Mouse (Mus musculus) kidney, adult 2 months (tissue): ENCODE measurements around the gene Zbtb7a. TPM values are rescaled to one million over a fixed set of nuclear protein-coding genes. Genes with fewer than 3 reads are reported as not detected.
A peak's percentile ranks its signal among the peaks of the same experiment; 100 is the strongest.

Source experiments
- DNase-seq: peaks from one replicate; pipeline ENCODE4 v3.0.0; 2021
- H3K27ac ChIP-seq: fragments of 200-500 bp; 2 replicates; pipeline ENCODE4 v1.5.1; 2012; ENCODE audit warnings: low read depth, low read length, control low read depth, inconsistent platforms; ENCODE audit not compliant: insufficient read depth
- H3K27me3 ChIP-seq: fragments of 200-500 bp; replicated peaks from 2 replicates; pipeline ENCODE4 v1.6.1; 2012; ENCODE audit warnings: mild to moderate bottlenecking, moderate library complexity, low read length, inconsistent platforms; ENCODE audit not compliant: control insufficient read depth, insufficient read depth
- H3K36me3 ChIP-seq: fragments of 200-500 bp; 2 replicates; pipeline ENCODE4 v1.6.1; 2012; ENCODE audit warnings: mild to moderate bottlenecking, moderate library complexity, low read length, inconsistent platforms; ENCODE audit not compliant: control insufficient read depth, insufficient read depth
- H3K4me1 ChIP-seq: fragments of 200-500 bp; 2 replicates; pipeline ENCODE4 v1.6.1; 2011; ENCODE audit warnings: low read length; ENCODE audit not compliant: control insufficient read depth, insufficient read depth
- H3K4me3 ChIP-seq: fragments of 200-500 bp; 2 replicates; pipeline ENCODE4 v1.5.1; 2011; ENCODE audit warnings: mild to moderate bottlenecking, low read depth, low read length, control low read depth; ENCODE audit not compliant: insufficient read depth
- CTCF ChIP-seq: fragments of 200-500 bp; conservative IDR thresholded peaks from 2 replicates; pipeline ENCODE4 v1.5.1; 2011; ENCODE audit warnings: low read depth, mild to moderate bottlenecking, control low read depth, low read length, moderate library complexity, mixed read lengths; ENCODE audit not compliant: insufficient read depth, insufficient read length
- POLR2A ChIP-seq: fragments of 200-500 bp; IDR thresholded peaks from one replicate; pipeline ENCODE4 v1.6.1; 2011; ENCODE audit warnings: low read depth, low read length, control low read depth
- WGBS: fragments of 180-500 bp; shearing (Covaris S2); methylation state at CpG from one replicate; pipeline ENCODE4 v1.1.7; 2018; 5-methylcytosine and 5-hydroxymethylcytosine counted together
- polyA plus RNA-seq: library from polyadenylated mRNA; depleted of rRNA; stranded (reverse); fragments of >200 nt; gene quantifications from 2 replicates; pipeline ENCODE4 v1.2.3, GENCODE M21; 2012

The Zbtb7a gene
- polyA plus RNA-seq, 1 experiment = 37.1 TPM

- Histone ChIP-seq H3K4me3 (no peak overlapping the region), H3K27me3 (no peaks in the 10 kb centered on the region), H3K4me1 (peaks cover 2% of the 10 kb centered on the region; the same call in 1 of the 2 replicates), H3K36me3 (no peaks in the 10 kb centered on the region), H3K27ac (no peak overlapping the region)
- WGBS = 69% methylated on average over 11 of the region's 11 CpGs
- TF ChIP-seq CTCF (no peak), POLR2A (no peak)
- no peak for DNase-seq
These were observed 61.5 kb downstream of the Zbtb7a start for GRCm38 (mm10) chr10:81196470-81197065.

- H3K27ac ChIP-seq = no peak overlapping the region
- H3K4me3 ChIP-seq = no peak overlapping the region
- H3K4me1 ChIP-seq = no peaks in the 10 kb centered on the region
- no peaks in the 10 kb centered on the region for H3K27me3 ChIP-seq
- no peak for TF ChIP-seq POLR2A
- TF ChIP-seq CTCF = no peak
- 53% methylated on average over 6 of the region's 6 CpGs for WGBS
- H3K36me3 ChIP-seq = no peaks in the 10 kb centered on the region
- DNase-seq = no peak
These were observed 62.3 kb downstream of the Zbtb7a start for GRCm38 (mm10) chr10:81197305-81197704.

- no peaks in the 10 kb centered on the region for H3K4me1 ChIP-seq
- TF ChIP-seq CTCF = peak; percentile 54
- no peak for TF ChIP-seq POLR2A
- peak; percentile 62 for DNase-seq
- WGBS = under 1% methylated on average over 9 of the region's 9 CpGs
- no peak overlapping the region for H3K27ac ChIP-seq
- H3K27me3 ChIP-seq = no peaks in the 10 kb centered on the region
- no peaks in the 10 kb centered on the region for H3K36me3 ChIP-seq
- no peak overlapping the region for H3K4me3 ChIP-seq
These were observed 63.2 kb downstream of the Zbtb7a start for GRCm38 (mm10) chr10:81198230-81198629.

- no peak for DNase-seq
- no peak for TF ChIP-seq CTCF
- TF ChIP-seq POLR2A = no peak
- WGBS = 86% methylated on average over 6 of the region's 6 CpGs
- Histone ChIP-seq H3K4me1 (no peaks in the 10 kb centered on the region), H3K27ac (no peak overlapping the region), H3K36me3 (no peaks in the 10 kb centered on the region), H3K27me3 (no peaks in the 10 kb centered on the region), H3K4me3 (no peak overlapping the region)
These were observed 64.0 kb downstream of the Zbtb7a start for GRCm38 (mm10) chr10:81198990-81199389.

- no peaks in the 10 kb centered on the region for H3K4me1 ChIP-seq
- no peak overlapping the region for H3K4me3 ChIP-seq
- WGBS = 84% methylated on average over 13 of the region's 13 CpGs
- H3K36me3 ChIP-seq = no peaks in the 10 kb centered on the region
- DNase-seq = no peak
- no peaks in the 10 kb centered on the region for H3K27me3 ChIP-seq
- no peak for TF ChIP-seq CTCF
- no peak for TF ChIP-seq POLR2A
- H3K27ac ChIP-seq = no peak overlapping the region
These were observed 65.1 kb downstream of the Zbtb7a start for GRCm38 (mm10) chr10:81200141-81200540.

- no peaks in the 10 kb centered on the region for H3K36me3 ChIP-seq
- TF ChIP-seq CTCF (no peak), POLR2A (no peak)
- H3K4me1 ChIP-seq = no peaks in the 10 kb centered on the region
- H3K4me3 ChIP-seq = no peak overlapping the region
- H3K27me3 ChIP-seq = no peaks in the 10 kb centered on the region
- no peak for DNase-seq
- H3K27ac ChIP-seq = no peak overlapping the region
- 81% methylated on average over 20 of the region's 20 CpGs for WGBS
These were observed 65.7 kb downstream of the Zbtb7a start for GRCm38 (mm10) chr10:81200605-81201287.
